In the genomic region with DNA sequence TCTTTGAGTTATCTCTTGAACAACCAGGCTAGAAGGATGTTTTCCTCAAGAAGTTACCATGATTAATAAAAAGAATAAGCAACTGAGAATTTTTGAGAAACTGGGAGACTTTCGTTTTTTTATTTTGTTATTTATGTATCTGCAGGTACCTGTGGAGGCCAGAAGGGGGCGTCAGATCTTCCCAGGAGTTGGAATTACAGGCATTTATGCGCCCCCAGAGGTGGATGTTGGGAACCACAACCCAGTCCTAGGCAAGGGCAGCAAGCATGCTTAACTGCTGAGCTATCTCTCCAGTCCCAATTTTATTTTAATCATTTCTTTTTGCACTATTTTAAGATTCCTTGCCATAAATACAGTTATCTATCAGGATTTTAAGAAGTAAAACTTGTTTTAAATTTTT, we compare ENCODE assay signal across 8 mouse cellular contexts.
A peak's percentile ranks its signal among the peaks of the same experiment; 100 is the strongest.
DNase-seq lines count a peak whose midpoint lies in the region; ATAC-seq and TF ChIP-seq lines count a peak whose summit lies in the region.

No protein-coding gene starts in this region.

- no peak for ATAC-seq in neural tube, embryonic 15.5 days (ENCODE audit: low FRiP score)
- peak; percentile 93 for ATAC-seq in common myeloid progenitor, adult 5-6 weeks (replicated peaks; ENCODE audit: low read depth, poor library complexity, severe bottlenecking)

- H3K27me3 ChIP-seq in neural tube, embryonic 15.5 days (replicated peaks) = no peaks in the 10 kb centered on the region

- DNase-seq in gastrocnemius, adult 2 months = peak; percentile 28
- DNase-seq in gastrocnemius, postnatal 25 days = no peak
- DNase-seq in neural tube, embryonic 10.5 days (ENCODE audit: extremely low spot score, low spot score) = peak; percentile 17
- peak; percentile 5 to 32 for DNase-seq in lung, adult 18-20 months
- no peak for DNase-seq in spleen, adult 18-20 months
- DNase-seq in urinary bladder, adult 18-20 months (ENCODE audit: low spot score in 2 of 2) = no peak

- WGBS in neural tube, embryonic 15.5 days = 25% methylated on average over 3 of the region's 3 CpGs

- H3K9me3 ChIP-seq in neural tube, embryonic 15.5 days (replicated peaks) = no peaks in the 10 kb centered on the region

- no peak overlapping the region for H3K4me2 ChIP-seq in neural tube, embryonic 15.5 days

- H3K27ac ChIP-seq in gastrocnemius, adult 2 months = no peak overlapping the region
- H3K27ac ChIP-seq in neural tube, embryonic 15.5 days (replicated peaks) = no peak overlapping the region

- H3K9ac ChIP-seq in neural tube, embryonic 15.5 days (replicated peaks) = no peak overlapping the region

- TF ChIP-seq CTCF in gastrocnemius, adult 2 months (IDR thresholded peaks at IDR 0.05) = peak; percentile 64

- no peaks in the 10 kb centered on the region for H3K36me3 ChIP-seq in neural tube, embryonic 15.5 days

- intact Hi-C loops in gastrocnemius, adult 2 months (cut with DNase I) = no loop called here

- no peaks in the 10 kb centered on the region for H3K4me1 ChIP-seq in neural tube, embryonic 15.5 days

- H3K4me3 ChIP-seq in gastrocnemius, adult 2 months = no peak overlapping the region
- no peak overlapping the region for H3K4me3 ChIP-seq in neural tube, embryonic 15.5 days (replicated peaks)

Comparison
In these comparisons a context has a peak if more than half of its experiments do, and no peak if none do; other contexts are left out.
1. DNase-seq: peak in gastrocnemius, adult 2 months (single experiment), neural tube, embryonic 10.5 days (single experiment) and lung, adult 18-20 months (2 of 2); none in gastrocnemius, postnatal 25 days (single experiment), spleen, adult 18-20 months (0 of 2) and urinary bladder, adult 18-20 months (0 of 2).